Mouse (Mus musculus) olfactory bulb, adult 2 months (tissue): ENCODE results near the gene Tmem231.

Experiments used
- CTCF ChIP-seq: fragments of 200-500 bp; IDR thresholded peaks from 2 replicates; pipeline ENCODE4 v1.5.1; 2012; ENCODE audit warnings: low read depth, mild to moderate bottlenecking, low read length, moderate library complexity; ENCODE audit not compliant: insufficient read depth
- POLR2A ChIP-seq: fragments of 200-500 bp; IDR thresholded peaks from 2 replicates; pipeline ENCODE4 v1.6.1; 2012; ENCODE audit warnings: mild to moderate bottlenecking, low read depth, low read length, moderate library complexity; ENCODE audit not compliant: insufficient read depth

DNA sequence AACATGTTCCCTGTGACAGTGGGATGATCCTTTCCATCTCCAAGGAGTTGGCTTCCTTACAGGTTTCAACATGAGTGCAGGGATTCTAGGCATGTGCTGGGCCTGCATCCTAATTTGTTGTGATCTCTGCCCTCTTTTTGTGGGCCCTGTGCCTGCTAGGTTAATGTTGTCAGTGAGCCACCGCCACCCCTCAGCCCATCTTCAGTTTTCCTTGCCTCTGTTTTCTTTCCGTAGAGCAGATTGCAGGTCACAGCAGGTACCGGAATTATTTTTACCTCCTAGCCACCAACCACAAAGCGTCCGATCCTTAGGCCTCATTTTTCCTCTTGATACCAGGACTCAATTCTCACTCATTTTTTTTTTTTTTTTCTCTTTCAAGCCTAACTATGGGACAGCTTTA is 18.3 kb upstream of the Tmem231 start:
- TF ChIP-seq POLR2A (no peak), CTCF (no peak)
